Mouse (Mus musculus): ENCODE measurements at regions not wholly inside any gene's neighbourhood (a gene's known extent, or its start where the extent isn't known, plus 50 kb on each side); places are given as distances from the start of the nearest gene placed in this dataset.

DNA sequence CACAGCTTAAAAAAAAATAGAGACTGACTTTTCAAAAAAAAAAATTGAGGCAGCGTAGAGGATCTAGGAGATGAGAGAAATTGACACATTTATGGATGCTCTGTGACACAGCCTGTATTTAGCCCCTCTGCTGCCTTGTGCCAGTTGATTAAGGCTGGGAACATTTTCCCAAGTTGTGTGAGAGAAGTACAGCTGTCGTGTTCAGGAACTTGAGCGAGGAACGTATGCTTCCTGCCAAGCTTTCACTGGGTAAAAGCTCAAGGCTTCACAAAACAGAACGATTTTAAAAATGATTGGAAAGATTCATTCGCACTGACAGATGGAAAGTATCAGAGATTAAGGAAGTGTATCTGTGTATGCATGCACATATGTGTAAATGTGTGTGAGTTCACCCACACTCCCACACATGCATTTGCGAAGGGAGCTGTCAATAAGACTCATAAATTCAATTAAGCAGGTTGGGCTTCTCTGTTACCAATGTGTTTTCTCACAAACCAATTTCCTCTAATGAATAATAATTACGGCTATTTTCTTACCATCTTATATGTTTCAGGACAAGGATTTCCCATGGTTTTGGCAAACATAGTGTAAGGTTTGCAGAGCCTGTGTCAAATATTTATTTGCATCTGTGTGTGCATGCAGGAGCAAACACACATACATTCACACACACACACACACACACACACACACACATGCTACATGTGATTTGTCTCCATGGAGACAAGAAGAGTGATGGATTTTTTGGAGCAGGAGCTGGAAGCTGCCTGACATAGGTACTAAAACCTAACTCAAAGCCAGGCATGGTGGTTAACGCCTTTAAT lies 662.9 kb upstream of the Kirrel3 start:
- 52% methylated on average over 9 of the region's 9 CpGs for WGBS
- no peak overlapping the region for H3K4me3 ChIP-seq (replicated peaks; ENCODE audit: low read length)
- H3K9me3 ChIP-seq (replicated peaks; ENCODE audit: control insufficient read depth, low read length): no peaks in the 10 kb centered on the region
- no peak overlapping the region for H3K9ac ChIP-seq (ENCODE audit: low read length)
- no peaks in the 10 kb centered on the region for H3K36me3 ChIP-seq (ENCODE audit: control insufficient read depth, insufficient read depth, low read length)
- ATAC-seq (ENCODE audit: insufficient read depth, low FRiP score): no peak
- no peaks in the 10 kb centered on the region for H3K27me3 ChIP-seq (ENCODE audit: control insufficient read depth, insufficient read depth, low read length)
- no peak overlapping the region for H3K4me2 ChIP-seq (ENCODE audit: low read depth, low read length)
- no peak overlapping the region for H3K27ac ChIP-seq (ENCODE audit: low read length)
- no peaks in the 10 kb centered on the region for H3K4me1 ChIP-seq (ENCODE audit: control insufficient read depth, insufficient read depth, low read length)

DNA sequence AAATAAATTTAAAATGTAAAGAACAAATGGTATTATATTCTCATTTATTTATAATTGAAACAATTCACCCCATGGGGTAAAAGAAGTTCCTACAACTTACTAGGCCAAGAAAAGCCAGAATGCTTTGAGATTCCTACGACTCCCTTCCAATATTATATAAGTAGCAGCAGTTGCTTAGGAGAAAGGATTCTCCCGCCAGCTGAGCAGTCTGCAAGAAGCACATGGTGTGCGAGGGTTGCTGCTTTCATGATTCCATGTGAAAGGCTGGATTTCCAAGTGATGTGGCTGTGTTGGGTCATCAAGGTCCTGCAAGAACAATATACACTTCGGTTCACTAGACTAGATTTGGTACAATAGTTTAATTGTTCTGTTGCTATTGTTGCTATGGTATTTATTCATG lies 659.6 kb upstream of the Kirrel3 start:
- Histone ChIP-seq H3K9me3 (replicated peaks; ENCODE audit: control insufficient read depth, low read length) (no peaks in the 10 kb centered on the region), H3K27me3 (ENCODE audit: control insufficient read depth, insufficient read depth, low read length) (no peaks in the 10 kb centered on the region), H3K27ac (ENCODE audit: low read length) (no peak overlapping the region), H3K4me3 (replicated peaks; ENCODE audit: low read length) (no peak overlapping the region), H3K4me1 (ENCODE audit: control insufficient read depth, insufficient read depth, low read length) (no peaks in the 10 kb centered on the region), H3K4me2 (ENCODE audit: low read depth, low read length) (no peak overlapping the region), H3K9ac (ENCODE audit: low read length) (no peak overlapping the region), H3K36me3 (ENCODE audit: control insufficient read depth, insufficient read depth, low read length) (no peaks in the 10 kb centered on the region)
- WGBS: 78% methylated on average over 4 of the region's 4 CpGs
- no peak for ATAC-seq (ENCODE audit: insufficient read depth, low FRiP score)

DNA sequence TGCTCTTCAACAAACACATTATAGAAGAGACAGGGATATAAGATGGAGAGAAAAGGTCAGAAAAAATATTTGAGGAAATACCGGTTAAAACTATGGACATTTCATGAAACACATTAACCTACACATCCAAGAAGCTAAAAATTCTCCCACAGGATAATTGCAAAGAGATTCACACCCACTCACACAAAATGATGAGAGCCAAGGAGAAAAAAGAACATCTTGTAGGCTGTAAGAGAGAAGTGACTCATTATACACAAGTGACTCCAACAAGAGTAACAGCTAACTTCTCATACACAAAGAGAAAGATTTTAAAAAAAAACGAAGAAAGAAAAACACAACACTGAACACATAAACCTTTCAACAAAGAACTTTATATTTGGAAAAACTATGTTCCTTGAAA lies 658.3 kb upstream of the Kirrel3 start:
- Histone ChIP-seq H3K9me3 (replicated peaks; ENCODE audit: control insufficient read depth, low read length) (no peaks in the 10 kb centered on the region), H3K9ac (ENCODE audit: low read length) (no peak overlapping the region), H3K4me3 (replicated peaks; ENCODE audit: low read length) (no peak overlapping the region), H3K4me1 (ENCODE audit: control insufficient read depth, insufficient read depth, low read length) (no peaks in the 10 kb centered on the region), H3K27ac (ENCODE audit: low read length) (no peak overlapping the region), H3K36me3 (ENCODE audit: control insufficient read depth, insufficient read depth, low read length) (no peaks in the 10 kb centered on the region), H3K27me3 (ENCODE audit: control insufficient read depth, insufficient read depth, low read length) (no peaks in the 10 kb centered on the region), H3K4me2 (ENCODE audit: low read depth, low read length) (no peak overlapping the region)
- ATAC-seq (ENCODE audit: insufficient read depth, low FRiP score): no peak
- WGBS: 77% methylated on average over 2 of the region's 2 CpGs

DNA sequence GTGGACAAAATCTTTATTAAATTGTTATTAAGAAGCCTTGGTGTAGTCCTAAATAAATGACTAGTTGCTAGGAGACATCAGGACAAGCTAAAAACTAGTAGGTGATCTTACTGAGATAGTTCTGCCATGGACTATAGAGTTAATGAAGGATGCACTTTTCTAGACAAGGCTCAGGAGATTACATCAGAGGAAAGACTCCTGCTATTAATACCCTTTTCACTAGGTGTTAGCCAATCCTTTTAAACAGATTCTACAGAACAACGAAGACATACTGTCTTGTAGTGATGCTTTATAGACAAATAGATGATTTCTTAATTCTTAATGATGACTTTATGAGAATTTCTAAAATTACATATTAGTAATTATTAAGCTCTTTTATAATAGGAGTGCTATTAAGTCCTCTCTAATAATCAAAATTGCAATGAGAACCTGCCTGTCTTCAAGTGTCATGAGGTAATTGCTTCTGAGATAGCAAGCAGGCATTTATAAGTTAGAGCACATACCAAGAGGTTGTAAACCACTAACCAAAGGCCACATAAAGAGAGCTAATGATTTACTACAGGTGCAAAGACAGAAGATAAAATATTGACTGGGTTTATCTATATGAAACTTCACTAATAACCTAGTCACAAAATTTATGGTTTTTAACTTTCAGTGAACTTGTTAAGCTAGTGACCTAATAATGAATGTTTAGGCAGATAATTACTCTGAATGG lies 647.9 kb upstream of the Kirrel3 start:
- no peaks in the 10 kb centered on the region for H3K4me1 ChIP-seq (ENCODE audit: control insufficient read depth, insufficient read depth, low read length)
- no peak for ATAC-seq (ENCODE audit: insufficient read depth, low FRiP score)
- H3K27me3 ChIP-seq (ENCODE audit: control insufficient read depth, insufficient read depth, low read length): no peaks in the 10 kb centered on the region
- H3K27ac ChIP-seq (ENCODE audit: low read length): no peak overlapping the region
- H3K9ac ChIP-seq (ENCODE audit: low read length): no peak overlapping the region
- WGBS: 57% methylated on average over 1 of the region's 1 CpGs
- no peaks in the 10 kb centered on the region for H3K9me3 ChIP-seq (replicated peaks; ENCODE audit: control insufficient read depth, low read length)
- no peak overlapping the region for H3K4me2 ChIP-seq (ENCODE audit: low read depth, low read length)
- H3K4me3 ChIP-seq (replicated peaks; ENCODE audit: low read length): no peak overlapping the region
- no peaks in the 10 kb centered on the region for H3K36me3 ChIP-seq (ENCODE audit: control insufficient read depth, insufficient read depth, low read length)

DNA sequence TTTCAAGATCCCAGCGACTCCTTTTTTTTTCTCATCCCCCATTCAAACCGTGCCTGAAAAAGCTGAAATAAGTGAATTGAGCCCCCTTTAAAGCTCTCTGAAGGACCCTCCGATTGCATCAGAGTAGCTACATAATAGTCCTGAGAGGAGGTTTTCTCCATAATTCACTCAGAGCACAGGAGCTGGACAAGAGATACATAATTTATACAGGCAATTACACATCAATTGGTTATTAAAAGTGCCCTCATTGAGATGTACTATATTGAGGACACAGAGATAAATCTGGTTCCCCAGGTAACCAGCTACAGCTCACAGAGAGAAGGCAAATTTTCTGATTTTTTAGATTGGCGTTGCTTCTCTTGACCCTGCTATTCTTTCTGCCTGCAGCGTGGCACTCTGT lies 636.1 kb upstream of the Kirrel3 start:
- ATAC-seq (ENCODE audit: insufficient read depth, low FRiP score): no peak

DNA sequence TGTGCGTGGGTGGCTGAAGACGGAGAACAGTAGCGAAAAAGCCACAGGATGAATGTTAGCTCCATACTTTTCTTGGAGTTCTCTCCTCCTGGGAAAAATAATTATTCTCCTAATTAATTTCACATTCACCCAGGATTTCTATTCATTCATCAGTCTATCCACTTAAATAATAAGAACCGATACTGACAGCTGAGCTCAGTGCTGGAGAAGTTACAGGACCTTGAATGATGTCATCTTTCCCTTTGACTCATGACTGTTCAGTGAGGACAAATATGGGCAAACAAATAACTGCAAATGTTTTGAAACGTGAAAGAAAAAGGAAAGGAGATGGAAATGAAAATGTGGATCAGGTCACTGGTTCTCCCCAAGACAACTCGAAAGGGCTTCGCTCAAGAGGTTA lies 635.7 kb upstream of the Kirrel3 start:
- 70% methylated on average over 7 of the region's 7 CpGs for WGBS
- no peak overlapping the region for H3K4me3 ChIP-seq (replicated peaks; ENCODE audit: low read length)
- no peaks in the 10 kb centered on the region for H3K4me1 ChIP-seq (ENCODE audit: control insufficient read depth, insufficient read depth, low read length)

More for the DNA sequence above, 636.1 kb upstream of the Kirrel3 start:
- Histone ChIP-seq H3K9me3 (replicated peaks; ENCODE audit: control insufficient read depth, low read length) (no peaks in the 10 kb centered on the region), H3K4me3 (replicated peaks; ENCODE audit: low read length) (no peak overlapping the region), H3K27me3 (ENCODE audit: control insufficient read depth, insufficient read depth, low read length) (no peaks in the 10 kb centered on the region), H3K36me3 (ENCODE audit: control insufficient read depth, insufficient read depth, low read length) (no peaks in the 10 kb centered on the region), H3K4me1 (ENCODE audit: control insufficient read depth, insufficient read depth, low read length) (no peaks in the 10 kb centered on the region), H3K27ac (ENCODE audit: low read length) (no peak overlapping the region), H3K4me2 (ENCODE audit: low read depth, low read length) (no peak overlapping the region), H3K9ac (ENCODE audit: low read length) (no peak overlapping the region)
- 87% methylated on average over 5 of the region's 5 CpGs for WGBS

DNA sequence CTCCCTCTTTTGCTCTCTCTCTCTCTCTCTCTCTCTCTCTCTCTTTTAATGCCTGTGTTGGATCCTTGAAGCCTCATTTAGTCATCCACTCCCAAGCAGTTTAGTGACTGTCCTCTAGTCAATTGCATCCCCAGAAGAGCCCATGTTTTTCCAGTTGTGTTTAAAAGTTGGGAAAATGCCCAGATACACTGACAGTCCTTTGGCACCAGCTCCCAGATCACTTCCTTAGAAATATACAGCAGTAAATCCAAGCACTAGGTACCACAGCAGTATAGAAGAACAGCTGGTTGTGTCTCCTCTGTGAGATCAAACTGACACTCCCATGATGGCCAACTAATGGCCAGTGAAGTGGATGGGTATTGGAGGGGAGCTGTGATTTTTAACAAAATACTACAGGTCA lies 634.7 kb upstream of the Kirrel3 start:
- no peak overlapping the region for H3K4me3 ChIP-seq (replicated peaks; ENCODE audit: low read length)
- no peaks in the 10 kb centered on the region for H3K27me3 ChIP-seq (ENCODE audit: control insufficient read depth, insufficient read depth, low read length)
- H3K27ac ChIP-seq (ENCODE audit: low read length): no peak overlapping the region
- H3K4me1 ChIP-seq (ENCODE audit: control insufficient read depth, insufficient read depth, low read length): no peaks in the 10 kb centered on the region
- no peak for ATAC-seq (ENCODE audit: insufficient read depth, low FRiP score)
- H3K9ac ChIP-seq (ENCODE audit: low read length): no peak overlapping the region
- H3K9me3 ChIP-seq (replicated peaks; ENCODE audit: control insufficient read depth, low read length): no peaks in the 10 kb centered on the region
- H3K36me3 ChIP-seq (ENCODE audit: control insufficient read depth, insufficient read depth, low read length): no peaks in the 10 kb centered on the region
- no peak overlapping the region for H3K4me2 ChIP-seq (ENCODE audit: low read depth, low read length)

More for the DNA sequence above, 635.7 kb upstream of the Kirrel3 start:
- Histone ChIP-seq H3K27me3 (ENCODE audit: control insufficient read depth, insufficient read depth, low read length) (no peaks in the 10 kb centered on the region), H3K9ac (ENCODE audit: low read length) (no peak overlapping the region), H3K27ac (ENCODE audit: low read length) (no peak overlapping the region), H3K9me3 (replicated peaks; ENCODE audit: control insufficient read depth, low read length) (no peaks in the 10 kb centered on the region), H3K36me3 (ENCODE audit: control insufficient read depth, insufficient read depth, low read length) (no peaks in the 10 kb centered on the region), H3K4me2 (ENCODE audit: low read depth, low read length) (no peak overlapping the region)
- no peak for ATAC-seq (ENCODE audit: insufficient read depth, low FRiP score)

DNA sequence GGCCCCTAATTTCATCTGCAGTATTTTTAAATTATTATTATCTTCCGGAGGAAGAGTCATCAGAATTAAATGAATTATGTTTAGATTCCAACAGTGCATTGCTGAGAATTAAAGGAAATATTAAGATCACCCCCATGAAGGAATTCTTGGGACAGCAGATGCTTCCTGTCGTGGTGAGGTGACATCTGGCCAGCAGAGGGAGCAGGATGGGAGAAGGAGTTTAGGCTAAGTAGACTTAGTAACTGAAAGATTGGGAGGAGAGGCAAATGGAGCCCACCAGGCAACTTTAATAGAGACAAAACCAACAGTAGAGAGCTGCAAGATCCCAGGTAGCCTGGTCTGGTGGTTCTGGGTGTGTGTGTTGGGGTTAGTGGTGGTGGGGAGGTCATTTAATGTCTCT lies 629.5 kb upstream of the Kirrel3 start:
- 0 out of 2 replicates have a peak, but pooled peaks cover 2% of the 10 kb centered on the region for H3K4me1 ChIP-seq (ENCODE audit: control insufficient read depth, insufficient read depth, low read length)
- no peak for ATAC-seq (ENCODE audit: insufficient read depth, low FRiP score)
- H3K27me3 ChIP-seq (ENCODE audit: control insufficient read depth, insufficient read depth, low read length): no peaks in the 10 kb centered on the region
- no peaks in the 10 kb centered on the region for H3K36me3 ChIP-seq (ENCODE audit: control insufficient read depth, insufficient read depth, low read length)
- WGBS: 38% methylated on average over 2 of the region's 2 CpGs
- no peak overlapping the region for H3K27ac ChIP-seq (ENCODE audit: low read length)
- H3K4me2 ChIP-seq (ENCODE audit: low read depth, low read length): no peak overlapping the region
- no peaks in the 10 kb centered on the region for H3K9me3 ChIP-seq (replicated peaks; ENCODE audit: control insufficient read depth, low read length)
- H3K9ac ChIP-seq (ENCODE audit: low read length): no peak overlapping the region
- H3K4me3 ChIP-seq (replicated peaks; ENCODE audit: low read length): no peak overlapping the region

DNA sequence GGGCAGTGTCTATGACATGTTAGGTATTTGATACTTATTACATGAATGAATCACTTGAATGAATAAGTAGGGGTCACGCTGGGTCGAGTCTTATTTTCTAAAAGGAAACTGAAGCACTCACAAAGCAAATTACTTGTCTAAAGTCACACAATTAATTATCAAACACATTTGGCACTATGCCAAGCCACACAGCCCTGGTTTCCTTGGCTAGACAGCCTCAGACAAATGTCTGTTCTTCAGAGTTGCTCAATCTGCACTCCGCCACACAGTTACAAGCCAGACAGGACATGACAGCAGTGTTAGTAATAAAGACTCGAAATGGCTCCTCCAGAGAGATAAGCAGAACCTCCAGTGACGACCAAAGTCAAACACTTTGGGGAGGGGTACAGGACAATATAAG lies 627.2 kb upstream of the Kirrel3 start:
- WGBS: 26% methylated on average over 5 of the region's 5 CpGs
- 0 out of 2 replicates have a peak, but pooled peaks have one; percentile 44 for ATAC-seq (ENCODE audit: insufficient read depth, low FRiP score)

More for the DNA sequence above, 627.2 kb upstream of the Kirrel3 start:
- Histone ChIP-seq H3K9ac (ENCODE audit: low read length) (no peak overlapping the region), H3K27ac (ENCODE audit: low read length) (no peak overlapping the region), H3K27me3 (ENCODE audit: control insufficient read depth, insufficient read depth, low read length) (no peaks in the 10 kb centered on the region), H3K4me2 (ENCODE audit: low read depth, low read length) (no peak overlapping the region), H3K4me1 (ENCODE audit: control insufficient read depth, insufficient read depth, low read length) (0 out of 2 replicates have a peak, but pooled peaks cover 2% of the 10 kb centered on the region), H3K9me3 (replicated peaks; ENCODE audit: control insufficient read depth, low read length) (no peaks in the 10 kb centered on the region), H3K4me3 (replicated peaks; ENCODE audit: low read length) (no peak overlapping the region), H3K36me3 (ENCODE audit: control insufficient read depth, insufficient read depth, low read length) (no peaks in the 10 kb centered on the region)

Measured in stomach, embryonic 16.5 days (tissue).